Mouse (Mus musculus) G1E (cell line): Measurements from ENCODE around the gene Snai3. TPM values are rescaled to one million over a fixed set of nuclear protein-coding genes. Genes with fewer than 3 reads are reported as not detected.
A peak's percentile ranks its signal among the peaks of the same experiment; 100 is the strongest.

Experiments used
- ATAC-seq: 2 replicates; pipeline ENCODE4 v1.8.0; 2016; ENCODE audit warnings: mild to moderate bottlenecking; ENCODE audit not compliant: insufficient number of reproducible peaks, poor library complexity, low FRiP score, severe bottlenecking; ENCODE audit errors: extremely low read depth
- DNase-seq: peaks from one replicate; pipeline ENCODE4 v3.0.0; 2012; ENCODE audit warnings: low spot score
- H3K27me3 ChIP-seq: 2 replicates; pipeline ENCODE4 v1.6.1; 2012; ENCODE audit warnings: mild to moderate bottlenecking, low read length, inconsistent platforms; ENCODE audit not compliant: insufficient read depth
- H3K36me3 ChIP-seq: replicated peaks from 2 replicates; pipeline ENCODE3; 2012; ENCODE audit warnings: mild to moderate bottlenecking, inconsistent platforms
- H3K4me1 ChIP-seq: 2 replicates; pipeline ENCODE4 v1.6.1; 2012; ENCODE audit warnings: low read depth, low read length, inconsistent platforms, mixed read lengths; ENCODE audit not compliant: insufficient read depth
- H3K4me3 ChIP-seq: 2 replicates; pipeline ENCODE4 v1.5.1; 2012; ENCODE audit warnings: low read depth, mild to moderate bottlenecking, inconsistent platforms, low read length, moderate library complexity, mixed read lengths
- H3K9me3 ChIP-seq: replicated peaks from 2 replicates; pipeline ENCODE4 v1.6.1; 2012; ENCODE audit warnings: inconsistent platforms
- CTCF ChIP-seq: IDR thresholded peaks from 2 replicates; pipeline ENCODE4 v1.5.1; 2012; ENCODE audit warnings: low read depth, low read length, inconsistent platforms, mixed read lengths
- GATA1 ChIP-seq: IDR thresholded peaks from 2 replicates; pipeline ENCODE4 v1.6.1; 2012; ENCODE audit warnings: borderline replicate concordance, low read length, inconsistent platforms, mixed read lengths
- GATA2 ChIP-seq: IDR thresholded peaks from 2 replicates; pipeline ENCODE4 v1.6.1; 2012; ENCODE audit warnings: low read depth, low read length, inconsistent platforms, borderline replicate concordance
- POLR2AphosphoS5 ChIP-seq: IDR thresholded peaks from 2 replicates; pipeline ENCODE4 v1.6.1; 2012; ENCODE audit warnings: low read depth, low read length, inconsistent platforms; ENCODE audit not compliant: insufficient replicate concordance
- TAL1 ChIP-seq: conservative IDR thresholded peaks from 2 replicates; pipeline ENCODE4 v1.6.1; 2012; ENCODE audit warnings: low read depth, low read length, inconsistent platforms, mixed read lengths
- polyA plus RNA-seq: library from polyadenylated mRNA; stranded (reverse); fragments of >175 nt; gene quantifications from 2 replicates; pipeline ENCODE4 v1.2.3, GENCODE M21; 2012
- total RNA-seq, 2 experiments: library from RNA; stranded (forward) in 1 of 2; stranded (reverse) in 1 of 2; fragments of 200-1000 nt in 1 of 2; fragments of >200 nt in 1 of 2; fragmentation: Nextera tagmentation in 1 of 2; gene quantifications; 2 replicates each; pipeline ENCODE4 v1.2.3; 2014 to 2017

Snai3 gene
- total and polyA plus RNA-seq, 3 experiments: not detected

DNA sequence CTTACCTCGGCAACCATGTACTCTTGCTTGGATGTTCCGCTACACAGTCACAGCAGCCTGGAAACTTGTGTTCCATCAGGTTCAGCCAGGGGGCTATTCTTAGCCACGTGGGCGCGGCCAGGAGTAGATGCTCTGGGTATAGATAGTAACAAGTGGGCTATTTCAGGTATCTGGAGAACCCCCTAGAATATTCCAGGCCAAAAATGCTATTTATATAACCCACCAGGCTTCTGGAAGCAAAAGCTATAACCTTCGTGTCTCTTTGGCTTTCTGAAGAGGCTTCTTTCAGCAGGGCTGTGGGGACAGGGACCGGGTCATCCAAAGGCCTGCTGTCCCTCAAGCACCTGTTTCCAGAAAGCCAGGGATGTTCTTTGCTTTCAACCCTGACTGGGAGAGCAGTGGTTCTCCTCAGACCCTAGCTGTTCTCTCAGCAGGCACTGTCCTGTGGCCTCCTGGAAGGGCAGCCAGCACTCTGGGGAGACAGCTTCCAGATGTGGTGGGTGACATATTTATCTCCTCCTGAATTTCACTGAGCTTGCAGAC is 9.3 kb downstream of the Snai3 start:
- peaks cover 82% of the 10 kb centered on the region for H3K27me3 ChIP-seq
- no peaks in the 10 kb centered on the region for H3K9me3 ChIP-seq
- H3K4me1 ChIP-seq: peaks cover 5% of the 10 kb centered on the region; the same call in 1 of the 2 replicates
- TF ChIP-seq TAL1 (no peak), CTCF (no peak), POLR2AphosphoS5 (no peak), GATA1 (no peak), GATA2 (no peak)
- ATAC-seq (no peak), DNase-seq (no peak)
- H3K36me3 ChIP-seq: no peaks in the 10 kb centered on the region
- H3K4me3 ChIP-seq: no peak overlapping the region

DNA sequence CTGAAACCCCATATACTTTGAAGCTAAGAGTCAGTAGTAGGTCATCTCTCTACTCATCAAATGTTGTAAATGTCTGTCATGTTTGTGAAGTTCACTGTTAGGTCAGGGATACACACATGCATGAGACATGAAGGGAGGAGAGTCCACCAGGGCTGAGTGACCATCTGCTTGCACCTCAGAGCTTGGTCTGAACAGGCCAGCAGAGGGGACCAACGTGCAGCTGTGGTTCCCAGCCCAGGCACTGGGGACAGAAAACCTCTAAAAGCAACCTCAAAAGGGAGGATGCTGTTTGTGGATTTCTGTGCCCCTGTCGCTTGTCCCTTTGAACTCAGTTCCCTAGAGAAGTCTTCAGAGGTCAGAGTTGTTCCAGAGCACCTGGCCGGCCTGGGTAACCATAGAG is 15.3 kb downstream of the Snai3 start:
- no peak for ATAC-seq
- DNase-seq: no peak
- TF ChIP-seq TAL1: no peak
- TF ChIP-seq POLR2AphosphoS5: no peak
- TF ChIP-seq GATA1: no peak
- Histone ChIP-seq H3K4me1 (peaks cover 37% of the 10 kb centered on the region), H3K9me3 (no peaks in the 10 kb centered on the region), H3K4me3 (no peak overlapping the region), H3K36me3 (peaks cover 17% of the 10 kb centered on the region), H3K27me3 (peaks cover 37% of the 10 kb centered on the region)

DNA sequence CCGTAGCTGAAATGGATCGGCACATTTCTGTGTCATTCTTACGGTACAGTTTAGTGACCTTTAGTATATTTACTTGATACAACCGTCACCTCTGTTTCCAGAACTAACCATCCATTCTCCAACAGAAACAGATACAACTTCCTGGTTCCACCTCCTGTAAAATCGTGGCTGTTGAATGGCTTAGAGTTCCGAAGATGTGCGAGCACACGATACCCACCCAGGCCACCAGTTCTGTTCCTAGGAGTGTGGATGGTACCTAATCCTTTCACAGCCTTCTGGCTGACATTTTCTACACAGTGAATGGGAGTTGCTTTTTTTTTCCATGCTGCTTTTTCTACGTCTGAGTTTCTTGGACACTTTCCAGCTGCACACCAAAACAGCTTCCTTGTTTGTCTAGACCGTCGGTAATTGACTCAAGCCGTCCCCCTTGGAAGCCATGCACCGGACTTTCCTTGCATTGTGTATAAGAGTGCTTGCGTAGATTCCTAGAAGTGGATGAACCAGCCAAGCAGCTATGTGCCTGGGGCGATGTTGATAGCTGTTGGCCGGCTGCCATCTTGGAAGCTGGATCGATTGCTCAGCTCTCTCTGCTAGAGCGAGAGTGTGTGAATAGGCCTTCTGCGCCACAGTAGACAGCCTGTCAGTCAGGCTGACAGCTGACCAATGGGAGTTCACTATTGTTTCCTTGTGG is 16.3 kb downstream of the Snai3 start:
- peak overlapping the region; percentile 77 for H3K4me3 ChIP-seq
- peak; percentile 12 for ATAC-seq

DNA sequence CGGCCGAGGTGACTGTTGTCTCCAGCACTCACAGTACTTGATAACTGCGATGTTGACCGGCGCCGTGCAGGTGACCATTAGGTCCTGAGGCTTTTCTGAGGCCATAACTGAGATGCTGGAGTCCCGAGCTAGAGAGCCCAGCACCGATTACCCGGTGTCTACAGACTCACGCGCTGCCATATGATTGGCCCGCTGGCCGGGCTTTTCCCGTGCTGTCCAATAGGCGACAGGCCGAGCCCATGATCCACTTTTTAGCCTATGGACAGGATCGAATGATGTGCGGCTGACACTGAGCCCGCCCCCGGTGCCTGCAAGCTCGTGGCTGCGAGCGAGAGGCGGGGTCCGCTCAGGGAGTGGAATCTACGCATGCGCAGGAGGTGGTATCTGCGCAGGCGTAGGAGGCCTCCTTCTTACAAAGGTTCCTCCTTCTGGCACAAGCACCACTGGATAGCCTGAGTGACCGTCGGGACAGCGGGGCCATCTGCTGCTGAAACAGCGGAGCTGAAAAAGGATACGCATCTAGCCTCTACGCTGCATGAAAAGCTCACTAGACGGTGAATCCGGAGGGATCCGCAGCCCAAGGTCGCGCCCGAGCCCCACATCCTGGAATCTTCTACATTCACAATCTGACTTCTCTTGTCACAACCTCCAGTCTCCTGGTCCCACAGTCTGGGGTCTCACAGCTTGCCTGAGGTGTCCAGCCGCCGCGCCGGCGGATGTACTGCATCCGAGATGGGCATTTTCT is 17.1 kb downstream of the Snai3 start, which contains the start of gene Mvd:
Gene Mvd (minus strand): TSS at position 161 of the 745 bp plus-strand sequence.
- Histone ChIP-seq H3K9me3 (no peaks in the 10 kb centered on the region), H3K27me3 (peaks cover 26% of the 10 kb centered on the region), H3K36me3 (peaks cover 34% of the 10 kb centered on the region), H3K4me3 (peak within 1 kb of the TSS; percentile 77), H3K4me1 (peaks cover 46% of the 10 kb centered on the region)
- DNase-seq (peak; percentile 99), ATAC-seq (peak; percentile 97)
- TF ChIP-seq POLR2AphosphoS5 (no peak), GATA1 (no peak)

More for the DNA sequence above, 16.3 kb downstream of the Snai3 start:
- DNase-seq: peak; percentile 72
- H3K27me3 ChIP-seq: peaks cover 33% of the 10 kb centered on the region
- no peak for TF ChIP-seq TAL1
- no peak for TF ChIP-seq GATA2
- TF ChIP-seq POLR2AphosphoS5: no peak
- no peak for TF ChIP-seq CTCF
- TF ChIP-seq GATA1: no peak
- peaks cover 43% of the 10 kb centered on the region for H3K4me1 ChIP-seq
- H3K9me3 ChIP-seq: no peaks in the 10 kb centered on the region
- H3K36me3 ChIP-seq: peaks cover 27% of the 10 kb centered on the region

DNA sequence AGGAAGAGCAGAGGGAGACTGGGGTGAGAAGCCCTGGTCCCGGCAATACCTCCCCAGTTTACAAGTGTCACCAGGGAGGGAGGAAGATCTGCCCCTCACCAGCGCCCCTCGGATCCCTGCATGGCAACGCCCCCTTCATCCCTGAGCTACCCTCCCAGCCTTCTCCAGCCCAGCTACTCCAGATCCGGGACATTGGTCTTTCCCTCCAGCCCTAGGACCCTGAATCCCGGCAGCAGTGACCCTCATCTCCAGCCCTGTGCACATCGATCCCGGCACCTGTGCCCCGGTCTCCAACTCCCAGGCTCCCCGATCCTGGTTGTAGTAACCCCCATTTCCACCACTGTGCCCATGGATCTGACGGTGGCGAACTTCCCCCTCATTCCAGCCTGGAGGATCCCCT is 17.8 kb downstream of the Snai3 start:
- peaks cover 19% of the 10 kb centered on the region for H3K27me3 ChIP-seq
- H3K4me3 ChIP-seq: peak overlapping the region; percentile 77
- ATAC-seq (no peak), DNase-seq (no peak)
- peaks cover 40% of the 10 kb centered on the region for H3K36me3 ChIP-seq
- no peaks in the 10 kb centered on the region for H3K9me3 ChIP-seq
- peaks cover 52% of the 10 kb centered on the region for H3K4me1 ChIP-seq
- TF ChIP-seq GATA1: no peak
- TF ChIP-seq POLR2AphosphoS5: no peak
- TF ChIP-seq TAL1: no peak
- no peak for TF ChIP-seq CTCF
- TF ChIP-seq GATA2: no peak

DNA sequence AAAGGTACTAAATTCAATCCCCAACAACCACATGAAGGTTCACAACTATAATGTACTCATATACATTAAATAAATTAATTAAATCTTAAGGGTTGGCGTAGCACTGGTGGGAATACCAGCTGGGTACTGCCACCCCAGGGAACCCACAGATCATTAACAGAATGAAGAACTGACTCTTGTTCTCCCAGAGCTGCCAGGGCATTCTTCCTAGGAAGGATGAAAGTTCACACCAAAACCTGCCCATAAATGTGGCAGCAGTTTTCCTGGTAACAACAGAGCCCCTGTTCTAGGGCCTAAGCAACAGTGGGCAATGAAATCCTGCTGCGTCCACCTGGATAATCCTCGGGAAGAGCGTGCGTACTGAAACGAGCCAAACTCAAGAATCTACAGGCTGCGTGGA is 18.2 kb downstream of the Snai3 start:
- DNase-seq (no peak), ATAC-seq (no peak)
- no peaks in the 10 kb centered on the region for H3K9me3 ChIP-seq
- H3K4me3 ChIP-seq: peak overlapping the region; percentile 77
- H3K27me3 ChIP-seq: peaks cover 15% of the 10 kb centered on the region
- TF ChIP-seq CTCF (no peak), TAL1 (no peak), POLR2AphosphoS5 (no peak), GATA1 (no peak), GATA2 (no peak)
- peaks cover 45% of the 10 kb centered on the region for H3K36me3 ChIP-seq
- peaks cover 57% of the 10 kb centered on the region for H3K4me1 ChIP-seq
